Mouse (Mus musculus) MEL (cell line): ENCODE data around the gene Cand2. TPM values are rescaled to one million over a fixed set of nuclear protein-coding genes. Genes with fewer than 3 reads are reported as not detected.

Experiments
- DNase-seq: peaks from one replicate; pipeline ENCODE4 v3.0.0; 2011; ENCODE audit warnings: low read depth, low spot score
- H3K27ac ChIP-seq: 2 replicates; pipeline ENCODE4 v1.5.1; 2012; ENCODE audit warnings: low read depth, mild to moderate bottlenecking, control low read depth, low read length, moderate library complexity; ENCODE audit not compliant: control insufficient read depth
- H3K27me3 ChIP-seq, 2 experiments: fragments of 150-350 bp in 1 of 2; sonication (generic) in 1 of 2; 2 replicates each; pipeline ENCODE4 v1.6.1; 2012; ENCODE audit warnings: low read length in 2 of 2, mild to moderate bottlenecking in 2 of 2, improper control_type of control experiment in 1 of 2, moderate library complexity in 1 of 2; ENCODE audit not compliant: insufficient read depth in 2 of 2, control insufficient read depth in 1 of 2
- H3K36me3 ChIP-seq, 2 experiments: 2 replicates each; pipeline ENCODE4 v1.6.1; 2012 to 2014; ENCODE audit warnings: low read length in 2 of 2, improper control_type of control experiment in 1 of 2, inconsistent platforms in 1 of 2, mild to moderate bottlenecking in 1 of 2; ENCODE audit not compliant: insufficient read depth in 2 of 2, control insufficient read depth in 1 of 2
- H3K4me1 ChIP-seq, 2 experiments: fragments of 150-350 bp in 1 of 2; sonication (generic) in 1 of 2; 2 replicates each; pipeline ENCODE4 v1.6.1; 2012; ENCODE audit warnings: low read length in 2 of 2, improper control_type of control experiment in 1 of 2, mild to moderate bottlenecking in 1 of 2; ENCODE audit not compliant: insufficient read depth in 2 of 2, control insufficient read depth in 1 of 2
- H3K4me3 ChIP-seq, 2 experiments: fragments of 150-350 bp in 1 of 2; sonication (generic) in 1 of 2; 2 replicates each; pipeline ENCODE4 v1.5.1; 2012; ENCODE audit warnings: low read depth in 2 of 2, low read length in 2 of 2, mild to moderate bottlenecking in 2 of 2, moderate library complexity in 2 of 2, control low read depth in 1 of 2, improper control_type of control experiment in 1 of 2; ENCODE audit not compliant: control insufficient read depth in 1 of 2, insufficient read depth in 1 of 2
- H3K79me2 ChIP-seq: 2 replicates; pipeline ENCODE4 v1.6.1; 2012; ENCODE audit warnings: mild to moderate bottlenecking, low read length, moderate library complexity; ENCODE audit not compliant: control insufficient read depth, poor library complexity, insufficient read depth
- H3K9ac ChIP-seq: 2 replicates; pipeline ENCODE4 v1.6.1; 2012; ENCODE audit warnings: low read depth, mild to moderate bottlenecking, control low read depth, low read length, moderate library complexity; ENCODE audit not compliant: control insufficient read depth, poor library complexity, severe bottlenecking
- H3K9me3 ChIP-seq: fragments of 150-350 bp; sonication (generic); replicated peaks from 2 replicates; pipeline ENCODE4 v1.6.1; 2012; ENCODE audit warnings: mild to moderate bottlenecking, low read length, improper control_type of control experiment, moderate library complexity; ENCODE audit not compliant: insufficient read depth
- CHD1 ChIP-seq: IDR thresholded peaks from 2 replicates; pipeline ENCODE4 v1.6.1; 2012; ENCODE audit warnings: low read depth, mild to moderate bottlenecking, inconsistent platforms, low read length, improper control_type of control experiment
- ELF1 ChIP-seq: IDR thresholded peaks from 2 replicates; pipeline ENCODE4 v1.6.1; 2014; ENCODE audit warnings: low read depth, mild to moderate bottlenecking, inconsistent platforms, low read length, improper control_type of control experiment, moderate library complexity
- ETS1 ChIP-seq: IDR thresholded peaks from 2 replicates; pipeline ENCODE4 v1.6.1; 2012; ENCODE audit warnings: low read depth, mild to moderate bottlenecking, inconsistent platforms, low read length, improper control_type of control experiment, moderate library complexity
- GATA1 ChIP-seq: IDR thresholded peaks from 2 replicates; pipeline ENCODE4 v1.6.1; 2011; ENCODE audit warnings: low read depth, low read length, improper control_type of control experiment
- HCFC1 ChIP-seq: IDR thresholded peaks from 2 replicates; pipeline ENCODE4 v1.6.1; 2012; ENCODE audit warnings: low read depth, mild to moderate bottlenecking, inconsistent platforms, low read length, improper control_type of control experiment, moderate library complexity
- MAFK ChIP-seq: IDR thresholded peaks from 2 replicates; pipeline ENCODE4 v1.6.1; 2011; ENCODE audit warnings: low read depth, mild to moderate bottlenecking, low read length, improper control_type of control experiment, borderline replicate concordance
- MAX ChIP-seq: IDR thresholded peaks from 2 replicates; pipeline ENCODE4 v1.6.1; 2011; ENCODE audit warnings: low read length, improper control_type of control experiment
- MXI1 ChIP-seq: IDR thresholded peaks from 2 replicates; pipeline ENCODE4 v1.6.1; 2011; ENCODE audit warnings: mild to moderate bottlenecking, low read depth, low read length, improper control_type of control experiment
- MYC ChIP-seq: IDR thresholded peaks from 2 replicates; pipeline ENCODE4 v1.6.1; 2011; ENCODE audit warnings: low read depth, mild to moderate bottlenecking, low read length, improper control_type of control experiment, moderate library complexity
- POLR2AphosphoS2 ChIP-seq: IDR thresholded peaks from 2 replicates; pipeline ENCODE4 v1.6.1; 2011; ENCODE audit warnings: low read length, improper control_type of control experiment
- SIN3A ChIP-seq: IDR thresholded peaks from 2 replicates; pipeline ENCODE4 v1.6.1; 2012; ENCODE audit warnings: low read length, improper control_type of control experiment, inconsistent platforms
- SMC3 ChIP-seq: IDR thresholded peaks from 2 replicates; pipeline ENCODE4 v1.6.1; 2011; ENCODE audit warnings: low read depth, low read length, improper control_type of control experiment
- TAL1 ChIP-seq: IDR thresholded peaks from 2 replicates; pipeline ENCODE4 v1.6.1; 2012; ENCODE audit warnings: mild to moderate bottlenecking, inconsistent platforms, low read length, moderate library complexity, mixed read lengths
- USF1 ChIP-seq: IDR thresholded peaks from 2 replicates; pipeline ENCODE4 v1.6.1; 2014; ENCODE audit warnings: low read depth, mild to moderate bottlenecking, inconsistent platforms, low read length, improper control_type of control experiment, moderate library complexity
- USF2 ChIP-seq, 2 experiments: IDR thresholded peaks; 2 replicates each; pipeline ENCODE4 v1.6.1; 2011 to 2012; ENCODE audit warnings: improper control_type of control experiment in 2 of 2, low read length in 2 of 2, borderline replicate concordance in 1 of 2, inconsistent platforms in 1 of 2, low read depth in 1 of 2, mild to moderate bottlenecking in 1 of 2; ENCODE audit not compliant: insufficient read depth in 1 of 2
- ZC3H11A ChIP-seq: IDR thresholded peaks from 2 replicates; pipeline ENCODE4 v1.6.1; 2012; ENCODE audit warnings: low read depth, mild to moderate bottlenecking, inconsistent platforms, low read length, improper control_type of control experiment
- ZKSCAN1 ChIP-seq: IDR thresholded peaks from 2 replicates; pipeline ENCODE4 v1.6.1; 2012; ENCODE audit warnings: low read depth, mild to moderate bottlenecking, inconsistent platforms, low read length, improper control_type of control experiment, moderate library complexity
- ZNF384 ChIP-seq: IDR thresholded peaks from 2 replicates; pipeline ENCODE4 v1.6.1; 2012; ENCODE audit warnings: low read depth, mild to moderate bottlenecking, inconsistent platforms, low read length, improper control_type of control experiment
- polyA plus RNA-seq, 2 experiments: library from polyadenylated mRNA; stranded (reverse) in 1 of 2; unstranded in 1 of 2; fragments of >175 nt in 1 of 2; fragments of >200 nt in 1 of 2; gene quantifications; 2 replicates each; pipeline versions ENCODE4 v1.2.1 to v1.2.4; 2012; ENCODE audit warnings: low replicate concordance in 2 of 2, low read depth in 1 of 2; ENCODE audit not compliant: insufficient read length in 2 of 2, insufficient read depth in 1 of 2, missing spikeins in 1 of 2
- total RNA-seq: library from RNA; depleted of rRNA; stranded (reverse); fragments of 300-350 nt; gene quantifications from 2 replicates; pipeline ENCODE4 v1.2.3, GENCODE M21; 2012

Cand2 gene
- total and polyA plus RNA-seq, 3 experiments: 1.8 to 6.6 TPM; not detected in 1

GRCm38 (mm10) chr6:115833861-115834260, 59.5 kb downstream of the Cand2 start (continued):
- no peak for TF ChIP-seq ZKSCAN1

DNA sequence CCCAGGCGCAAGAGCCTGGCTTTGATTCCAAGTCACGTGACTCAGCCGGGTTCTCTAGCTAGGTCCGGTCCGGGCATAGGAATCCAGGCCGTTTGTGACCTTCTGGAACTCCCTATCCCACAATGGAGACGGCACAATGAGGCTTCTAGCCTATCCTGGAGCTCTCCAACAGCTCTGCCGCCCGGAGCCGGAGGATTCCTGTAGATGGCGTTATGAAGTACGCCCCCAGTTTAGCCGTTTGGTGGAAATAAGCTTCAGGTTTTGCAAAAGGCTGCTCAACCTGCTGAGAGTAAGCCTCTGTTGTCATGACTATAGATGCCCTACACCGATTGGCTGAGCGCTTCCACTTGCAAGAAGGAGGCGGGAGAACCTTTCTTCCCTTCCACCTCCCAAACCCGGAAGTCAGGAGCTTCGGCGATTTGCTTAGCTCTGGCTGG, 63.8 kb downstream of the Cand2 start, which contains the start of gene Efcab12:
Gene Efcab12 (minus strand): TSS at position 252 of the 437 bp plus-strand sequence.
- Histone ChIP-seq H3K27me3 (no peaks in the 10 kb centered on the region), H3K36me3 (no peaks in the 10 kb centered on the region), H3K9me3 (no peaks in the 10 kb centered on the region), H3K9ac (no peak within 1 kb of the TSS), H3K4me1 (no peaks in the 10 kb centered on the region), H3K27ac (no peak within 1 kb of the TSS), H3K4me3 (no peak within 1 kb of the TSS), H3K79me2 (no peaks in the 10 kb centered on the region)
- no peak for TF ChIP-seq POLR2AphosphoS2
- TF ChIP-seq CHD1: no peak
- TF ChIP-seq MXI1: no peak
- no peak for TF ChIP-seq ZNF384
- no peak for TF ChIP-seq USF1
- no peak for TF ChIP-seq USF2 (IDR thresholded peaks at IDR 0.05; ENCODE audit: borderline replicate concordance in 1 of 2, insufficient read depth in 1 of 2, low read depth in 1 of 2, low read length in 2 of 2)
- TF ChIP-seq GATA1: no peak
- TF ChIP-seq TAL1: no peak
- TF ChIP-seq MAX: no peak
- no peak for TF ChIP-seq ETS1
- no peak for TF ChIP-seq MAFK
- no peak for TF ChIP-seq HCFC1
- no peak for DNase-seq

DNA sequence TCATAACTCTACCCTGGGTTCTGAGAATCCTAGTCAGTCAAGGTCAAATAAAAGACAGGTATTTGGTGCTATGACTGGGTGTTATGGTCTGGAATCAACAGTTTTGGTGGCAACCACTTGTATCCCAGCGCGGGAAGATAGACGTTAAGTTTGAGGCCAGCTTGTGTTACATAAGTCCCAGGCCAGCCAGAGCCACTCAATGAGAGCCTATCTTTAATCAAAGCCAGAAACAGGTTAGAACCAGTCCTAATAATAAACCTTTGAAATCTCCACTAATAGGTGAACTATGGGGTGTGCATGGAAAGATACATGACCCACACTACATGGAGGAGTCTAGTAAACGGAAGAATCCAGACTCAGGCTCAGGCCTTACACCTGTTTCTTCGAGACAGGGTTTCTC, 64.4 kb downstream of the Cand2 start:
- H3K4me3 ChIP-seq: no peak overlapping the region
- H3K27me3 ChIP-seq: no peaks in the 10 kb centered on the region
- TF ChIP-seq SIN3A: no peak
- no peak for TF ChIP-seq SMC3
- no peak for TF ChIP-seq ZC3H11A
- TF ChIP-seq ELF1: no peak
- TF ChIP-seq MYC: no peak
- H3K36me3 ChIP-seq: 0 out of 4 replicates have a peak, but pooled peaks cover 0 to 1% of the 10 kb centered on the region in 2 experiments
- no peak for DNase-seq
- no peak overlapping the region for H3K27ac ChIP-seq
- no peak overlapping the region for H3K9ac ChIP-seq
- no peaks in the 10 kb centered on the region for H3K9me3 ChIP-seq
- no peaks in the 10 kb centered on the region for H3K4me1 ChIP-seq
- no peaks in the 10 kb centered on the region for H3K79me2 ChIP-seq
